In the genomic region with DNA sequence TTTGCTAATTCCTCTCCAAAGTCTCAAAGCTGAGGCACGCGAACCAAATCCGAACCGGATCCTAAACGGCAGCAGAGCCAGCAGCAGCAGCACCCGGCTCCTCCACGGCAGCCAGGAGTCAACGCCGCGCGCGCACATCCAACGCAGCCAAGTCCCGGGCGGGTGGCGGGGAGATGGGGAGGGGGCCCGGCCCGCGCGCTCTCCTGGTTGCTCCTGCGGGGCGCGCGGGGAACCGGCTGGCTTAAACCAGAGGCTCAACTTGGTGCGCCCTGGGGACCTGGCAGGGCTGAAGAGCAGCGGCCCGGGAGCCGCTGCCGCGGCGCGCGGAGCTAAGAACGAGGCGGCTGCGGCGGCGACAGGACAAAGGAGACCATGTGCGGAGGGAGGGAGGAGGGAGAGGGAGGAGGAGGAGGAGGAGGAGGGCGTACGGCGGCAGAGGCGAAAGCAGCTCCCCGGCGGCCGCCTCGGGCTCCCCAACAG, we compare ENCODE assay signal across 8 mouse cellular contexts.
DNase-seq lines count a peak whose midpoint lies in the region; ATAC-seq lines count a peak whose summit lies in the region.

No protein-coding gene starts in this region.

- ATAC-seq in forebrain, embryonic 14.5 days: peak; percentile 80
- peak; percentile 78 for ATAC-seq in hindbrain, embryonic 12.5 days (ENCODE audit: low FRiP score)
- ATAC-seq in limb, embryonic 15.5 days (ENCODE audit: insufficient number of reproducible peaks, low FRiP score, low TSS enrichment, low read depth): peak; percentile 33; the same call in 1 of the 2 replicates
- ATAC-seq in neural tube, embryonic 11.5 days (ENCODE audit: insufficient read depth, low FRiP score, low TSS enrichment): peak; percentile 78

- H3K9me3 ChIP-seq in forebrain, embryonic 14.5 days (replicated peaks; ENCODE audit: control insufficient read depth, low read length): no peaks in the 10 kb centered on the region
- no peaks in the 10 kb centered on the region for H3K9me3 ChIP-seq in hindbrain, embryonic 12.5 days (replicated peaks)
- no peaks in the 10 kb centered on the region for H3K9me3 ChIP-seq in limb, embryonic 15.5 days
- H3K9me3 ChIP-seq in neural tube, embryonic 11.5 days (ENCODE audit: control insufficient read depth, low read length): no peaks in the 10 kb centered on the region

- peak overlapping the region; percentile 91 for H3K4me3 ChIP-seq in forebrain, embryonic 14.5 days (ENCODE audit: low read depth, low read length)
- peak overlapping the region; percentile 92 for H3K4me3 ChIP-seq in hindbrain, embryonic 12.5 days
- H3K4me3 ChIP-seq in limb, embryonic 15.5 days: peak overlapping the region; percentile 80
- peak overlapping the region; percentile 89 for H3K4me3 ChIP-seq in neural tube, embryonic 11.5 days (ENCODE audit: low read depth, low read length)

- H3K9ac ChIP-seq in forebrain, embryonic 14.5 days (ENCODE audit: low read length): peak overlapping the region; percentile 100
- peak overlapping the region; percentile 98 for H3K9ac ChIP-seq in hindbrain, embryonic 12.5 days
- H3K9ac ChIP-seq in limb, embryonic 15.5 days: peak overlapping the region; percentile 88
- H3K9ac ChIP-seq in neural tube, embryonic 11.5 days (ENCODE audit: low read length): peak overlapping the region; percentile 99

- DNase-seq in heart, adult 11 months: peak; percentile 93
- DNase-seq in heart, adult 8-10 months (ENCODE audit: low spot score): no peak
- peak; percentile 68 for DNase-seq in brain, adult 2 months (ENCODE audit: low read depth, low spot score)
- DNase-seq in forebrain, embryonic 14.5 days (ENCODE audit: low spot score): peak; percentile 83
- peak; percentile 84 for DNase-seq in neural tube, embryonic 11.5 days (ENCODE audit: low spot score)
- no peak for DNase-seq in B cell, adult 2 months

- H3K27ac ChIP-seq in forebrain, embryonic 14.5 days (ENCODE audit: low read depth, low read length): peak overlapping the region; percentile 100
- H3K27ac ChIP-seq in hindbrain, embryonic 12.5 days: peak overlapping the region; percentile 99
- H3K27ac ChIP-seq in limb, embryonic 15.5 days: peak overlapping the region; percentile 94
- peak overlapping the region; percentile 98 for H3K27ac ChIP-seq in neural tube, embryonic 11.5 days (ENCODE audit: low read depth, low read length)

- H3K4me2 ChIP-seq in forebrain, embryonic 14.5 days (ENCODE audit: low read length): peak overlapping the region; percentile 75
- peak overlapping the region; percentile 66 for H3K4me2 ChIP-seq in hindbrain, embryonic 12.5 days (replicated peaks)
- H3K4me2 ChIP-seq in limb, embryonic 15.5 days: peak overlapping the region; percentile 81
- H3K4me2 ChIP-seq in neural tube, embryonic 11.5 days (ENCODE audit: low read depth): peak overlapping the region; percentile 76

- peaks cover 17% of the 10 kb centered on the region for H3K4me1 ChIP-seq in forebrain, embryonic 14.5 days (ENCODE audit: control insufficient read depth, insufficient read depth, low read length)
- H3K4me1 ChIP-seq in hindbrain, embryonic 12.5 days: peaks cover 24% of the 10 kb centered on the region
- H3K4me1 ChIP-seq in limb, embryonic 15.5 days: peaks cover 26% of the 10 kb centered on the region
- H3K4me1 ChIP-seq in neural tube, embryonic 11.5 days (ENCODE audit: control insufficient read depth, insufficient read depth, low read length): peaks cover 11% of the 10 kb centered on the region

- H3K36me3 ChIP-seq in forebrain, embryonic 14.5 days (ENCODE audit: control insufficient read depth, insufficient read depth, low read length): peaks cover 12% of the 10 kb centered on the region
- peaks cover 5% of the 10 kb centered on the region; the same call in 1 of the 2 replicates for H3K36me3 ChIP-seq in hindbrain, embryonic 12.5 days
- no peaks in the 10 kb centered on the region for H3K36me3 ChIP-seq in limb, embryonic 15.5 days
- no peaks in the 10 kb centered on the region for H3K36me3 ChIP-seq in neural tube, embryonic 11.5 days (ENCODE audit: control insufficient read depth, insufficient read depth, low read length)

- WGBS in forebrain, embryonic 14.5 days: under 1% methylated on average over 45 of the region's 48 CpGs
- WGBS in hindbrain, embryonic 12.5 days: under 1% methylated on average over 41 of the region's 48 CpGs
- under 1% methylated on average over 46 of the region's 48 CpGs for WGBS in limb, embryonic 15.5 days
- WGBS in neural tube, embryonic 11.5 days: under 1% methylated on average over 42 of the region's 48 CpGs

- no peaks in the 10 kb centered on the region for H3K27me3 ChIP-seq in forebrain, embryonic 14.5 days (replicated peaks; ENCODE audit: control insufficient read depth, insufficient read depth, low read length)
- H3K27me3 ChIP-seq in hindbrain, embryonic 12.5 days: peaks cover 4% of the 10 kb centered on the region; the same call in 1 of the 2 replicates
- H3K27me3 ChIP-seq in limb, embryonic 15.5 days: no peaks in the 10 kb centered on the region
- H3K27me3 ChIP-seq in neural tube, embryonic 11.5 days (ENCODE audit: control insufficient read depth, insufficient read depth, low read length): peaks cover 3% of the 10 kb centered on the region; the same call in 1 of the 2 replicates

Comparison
In these comparisons a context has a peak if more than half of its experiments do, and no peak if none do; other contexts are left out.
1. DNase-seq: peak in heart, adult 11 months (single experiment), brain, adult 2 months (single experiment), forebrain, embryonic 14.5 days (single experiment) and neural tube, embryonic 11.5 days (single experiment); none in heart, adult 8-10 months (single experiment) and B cell, adult 2 months (0 of 2).
2. Peak in every context shown above with its lines, with median percentiles within 50 percentile points of each other: ATAC-seq, H3K27ac ChIP-seq, H3K4me2 ChIP-seq, H3K4me3 ChIP-seq and H3K9ac ChIP-seq.